Mouse (Mus musculus): Measurements from ENCODE around the gene Baz2b. TPM values are rescaled to one million over a fixed set of nuclear protein-coding genes. Genes with fewer than 3 reads are reported as not detected.
A peak's percentile ranks its signal among the peaks of the same experiment; 100 is the strongest.

Gene Baz2b
- polyA plus RNA-seq, 1 experiment = 276 TPM

- 46% methylated on average over 1 of the region's 1 CpGs for WGBS
- no peak overlapping the region for H3K27ac ChIP-seq (ENCODE audit: insufficient read depth, low read depth, low read length)
- H3K4me3 ChIP-seq (ENCODE audit: insufficient read depth, low read depth, low read length) = no peak overlapping the region
- TF ChIP-seq CTCF (IDR thresholded peaks at IDR 0.05; ENCODE audit: insufficient read depth, low read depth, low read length) (no peak), POLR2A (IDR thresholded peaks at IDR 0.05; ENCODE audit: insufficient read depth, low read depth, low read length) (no peak)
- H3K4me1 ChIP-seq (ENCODE audit: control insufficient read depth, insufficient read depth, low read length) = peaks cover 5% of the 10 kb centered on the region; the same call in 1 of the 2 replicates
Measured at GRCm38 (mm10) chr2:60223489-60223888, 13.8 kb upstream of the Baz2b start.

GRCm38 (mm10) chr2:60221954-60222353 lies 12.3 kb upstream of the Baz2b start:
- no peak for TF ChIP-seq CTCF (IDR thresholded peaks at IDR 0.05; ENCODE audit: insufficient read depth, low read depth, low read length)
- no peak for TF ChIP-seq POLR2A (IDR thresholded peaks at IDR 0.05; ENCODE audit: insufficient read depth, low read depth, low read length)
- Histone ChIP-seq H3K27ac (ENCODE audit: insufficient read depth, low read depth, low read length) (no peak overlapping the region), H3K4me1 (ENCODE audit: control insufficient read depth, insufficient read depth, low read length) (peaks cover 3% of the 10 kb centered on the region; the same call in 1 of the 2 replicates), H3K4me3 (ENCODE audit: insufficient read depth, low read depth, low read length) (no peak overlapping the region)
- WGBS = 60% methylated on average over 2 of the region's 2 CpGs

- WGBS = 45% methylated on average over 6 of the region's 6 CpGs
- H3K4me3 ChIP-seq (ENCODE audit: insufficient read depth, low read depth, low read length) = no peak overlapping the region
Measured at GRCm38 (mm10) chr2:60221236-60221635, 11.6 kb upstream of the Baz2b start.

GRCm38 (mm10) chr2:60217620-60218019 lies 8.0 kb upstream of the Baz2b start:
- no peak overlapping the region for H3K27ac ChIP-seq (ENCODE audit: insufficient read depth, low read depth, low read length)
- no peak overlapping the region for H3K4me3 ChIP-seq (ENCODE audit: insufficient read depth, low read depth, low read length)
- peaks cover 2% of the 10 kb centered on the region; the same call in 1 of the 2 replicates for H3K4me1 ChIP-seq (ENCODE audit: control insufficient read depth, insufficient read depth, low read length)
- no peak for TF ChIP-seq POLR2A (IDR thresholded peaks at IDR 0.05; ENCODE audit: insufficient read depth, low read depth, low read length)
- TF ChIP-seq CTCF (IDR thresholded peaks at IDR 0.05; ENCODE audit: insufficient read depth, low read depth, low read length) = no peak
- WGBS = 58% methylated on average over 6 of the region's 6 CpGs

More at GRCm38 (mm10) chr2:60221236-60221635, 11.6 kb upstream of the Baz2b start:
- no peak overlapping the region for H3K27ac ChIP-seq (ENCODE audit: insufficient read depth, low read depth, low read length)
- TF ChIP-seq CTCF (IDR thresholded peaks at IDR 0.05; ENCODE audit: insufficient read depth, low read depth, low read length) = no peak
- TF ChIP-seq POLR2A (IDR thresholded peaks at IDR 0.05; ENCODE audit: insufficient read depth, low read depth, low read length) = no peak
- H3K4me1 ChIP-seq (ENCODE audit: control insufficient read depth, insufficient read depth, low read length) = peaks cover 2% of the 10 kb centered on the region; the same call in 1 of the 2 replicates

GRCm38 (mm10) chr2:60216547-60217153 lies 7.0 kb upstream of the Baz2b start:
- TF ChIP-seq CTCF (IDR thresholded peaks at IDR 0.05; ENCODE audit: insufficient read depth, low read depth, low read length) = no peak
- TF ChIP-seq POLR2A (IDR thresholded peaks at IDR 0.05; ENCODE audit: insufficient read depth, low read depth, low read length) = no peak
- Histone ChIP-seq H3K27ac (ENCODE audit: insufficient read depth, low read depth, low read length) (no peak overlapping the region), H3K4me1 (ENCODE audit: control insufficient read depth, insufficient read depth, low read length) (peaks cover 4% of the 10 kb centered on the region), H3K4me3 (ENCODE audit: insufficient read depth, low read depth, low read length) (no peak overlapping the region)
- 75% methylated on average over 4 of the region's 4 CpGs for WGBS

- Histone ChIP-seq H3K4me1 (ENCODE audit: control insufficient read depth, insufficient read depth, low read length) (peaks cover 2% of the 10 kb centered on the region), H3K27ac (ENCODE audit: insufficient read depth, low read depth, low read length) (no peak overlapping the region), H3K4me3 (ENCODE audit: insufficient read depth, low read depth, low read length) (no peak overlapping the region)
- 97% methylated on average over 2 of the region's 2 CpGs for WGBS
- TF ChIP-seq POLR2A (IDR thresholded peaks at IDR 0.05; ENCODE audit: insufficient read depth, low read depth, low read length) (no peak), CTCF (IDR thresholded peaks at IDR 0.05; ENCODE audit: insufficient read depth, low read depth, low read length) (no peak)
Measured at GRCm38 (mm10) chr2:60214683-60215082, 5.0 kb upstream of the Baz2b start.

GRCm38 (mm10) chr2:60212488-60212887 lies 2.8 kb upstream of the Baz2b start:
- Histone ChIP-seq H3K4me3 (ENCODE audit: insufficient read depth, low read depth, low read length) (no peak overlapping the region), H3K27ac (ENCODE audit: insufficient read depth, low read depth, low read length) (no peak overlapping the region), H3K4me1 (ENCODE audit: control insufficient read depth, insufficient read depth, low read length) (peaks cover 6% of the 10 kb centered on the region)
- TF ChIP-seq CTCF (IDR thresholded peaks at IDR 0.05; ENCODE audit: insufficient read depth, low read depth, low read length) = no peak
- no peak for TF ChIP-seq POLR2A (IDR thresholded peaks at IDR 0.05; ENCODE audit: insufficient read depth, low read depth, low read length)

GRCm38 (mm10) chr2:60210821-60211220 lies 1.2 kb upstream of the Baz2b start:
- Histone ChIP-seq H3K4me1 (ENCODE audit: control insufficient read depth, insufficient read depth, low read length) (peaks cover 6% of the 10 kb centered on the region), H3K4me3 (ENCODE audit: insufficient read depth, low read depth, low read length) (peak overlapping the region; percentile 48), H3K27ac (ENCODE audit: insufficient read depth, low read depth, low read length) (no peak overlapping the region)
- TF ChIP-seq CTCF (IDR thresholded peaks at IDR 0.05; ENCODE audit: insufficient read depth, low read depth, low read length) = no peak
- no peak for TF ChIP-seq POLR2A (IDR thresholded peaks at IDR 0.05; ENCODE audit: insufficient read depth, low read depth, low read length)
- 5% methylated on average over 5 of the region's 5 CpGs for WGBS

GRCm38 (mm10) chr2:60209122-60209611 lies 472 bp downstream of the Baz2b start:
- peak overlapping the region; percentile 100 for H3K4me3 ChIP-seq (ENCODE audit: insufficient read depth, low read depth, low read length)
- H3K27ac ChIP-seq (ENCODE audit: insufficient read depth, low read depth, low read length) = peak overlapping the region; percentile 58; the same call in 1 of the 2 replicates
- TF ChIP-seq CTCF (IDR thresholded peaks at IDR 0.05; ENCODE audit: insufficient read depth, low read depth, low read length) (no peak), POLR2A (IDR thresholded peaks at IDR 0.05; ENCODE audit: insufficient read depth, low read depth, low read length) (no peak)
- H3K4me1 ChIP-seq (ENCODE audit: control insufficient read depth, insufficient read depth, low read length) = peaks cover 6% of the 10 kb centered on the region
- WGBS = 0% methylated on average over 23 of the region's 35 CpGs
